Mouse (Mus musculus) kidney, postnatal 36 days (tissue): ENCODE measurements around the gene Urad.

Experiments used
- DNase-seq, 2 experiments: peaks; one replicate each; pipeline ENCODE4 v3.0.0; 2021 to 2022; ENCODE audit warnings: mixed read lengths in 2 of 2

Urad gene

GRCm38 (mm10) chr5:147299255-147300000 is 22.8 kb downstream of the Urad start:
- peak; percentile 31 to 78 for DNase-seq

GRCm38 (mm10) chr5:147297249-147297648 is 25.0 kb downstream of the Urad start:
- no peak for DNase-seq

GRCm38 (mm10) chr5:147294121-147294520 is 28.1 kb downstream of the Urad start:
- DNase-seq = peak; percentile 16 to 66

GRCm38 (mm10) chr5:147293127-147293910 is 28.9 kb downstream of the Urad start:
- DNase-seq = peak; percentile 55 to 83

GRCm38 (mm10) chr5:147292506-147293120 is 29.6 kb downstream of the Urad start:
- no peak for DNase-seq

- DNase-seq = no peak
These were observed 30.3 kb downstream of the Urad start for GRCm38 (mm10) chr5:147291764-147292505.

GRCm38 (mm10) chr5:147284365-147284764 is 37.9 kb downstream of the Urad start:
- no peak for DNase-seq

- no peak for DNase-seq
These were observed 44.7 kb downstream of the Urad start for GRCm38 (mm10) chr5:147277547-147277925.

- DNase-seq = no peak
These were observed 45.3 kb downstream of the Urad start for GRCm38 (mm10) chr5:147276701-147277546.

- DNase-seq = no peak
These were observed 46.5 kb downstream of the Urad start for GRCm38 (mm10) chr5:147275761-147276160.

GRCm38 (mm10) chr5:147274174-147275141 is 47.8 kb downstream of the Urad start:
- DNase-seq = no peak

GRCm38 (mm10) chr5:147272808-147273345 is 49.4 kb downstream of the Urad start:
- DNase-seq = no peak

GRCm38 (mm10) chr5:147272046-147272807 is 50.0 kb downstream of the Urad start:
- no peak for DNase-seq

GRCm38 (mm10) chr5:147270673-147271655 is 51.3 kb downstream of the Urad start:
- DNase-seq = no peak

- no peak for DNase-seq
These were observed 52.1 kb downstream of the Urad start, which contains the start of gene Pdx1 for GRCm38 (mm10) chr5:147269926-147270672. Gene Pdx1, plus strand, starts transcription at chr5:147269959.

- DNase-seq = no peak
These were observed 52.9 kb downstream of the Urad start for GRCm38 (mm10) chr5:147269371-147269770.

GRCm38 (mm10) chr5:147268728-147269127 is 53.5 kb downstream of the Urad start:
- no peak for DNase-seq
